Mouse (Mus musculus) adrenal gland, postnatal 25 days (tissue): ENCODE measurements around the gene Ulk3. TPM values are rescaled to one million over a fixed set of nuclear protein-coding genes. Genes with fewer than 3 reads are reported as not detected.

Source experiments
- DNase-seq: peaks from one replicate; pipeline ENCODE4 v3.0.0; 2021; ENCODE audit warnings: mixed read lengths
- total RNA-seq: library from RNA; stranded (reverse); gene quantifications from 2 replicates; pipeline ENCODE4 v1.2.3, GENCODE M21; 2021

The Ulk3 gene
- total RNA-seq, 1 experiment from 2014 or later: 27.5 TPM

GRCm38 (mm10) chr9:57568500-57568899 is 20.8 kb upstream of the Ulk3 start:
- no peak for DNase-seq

DNA sequence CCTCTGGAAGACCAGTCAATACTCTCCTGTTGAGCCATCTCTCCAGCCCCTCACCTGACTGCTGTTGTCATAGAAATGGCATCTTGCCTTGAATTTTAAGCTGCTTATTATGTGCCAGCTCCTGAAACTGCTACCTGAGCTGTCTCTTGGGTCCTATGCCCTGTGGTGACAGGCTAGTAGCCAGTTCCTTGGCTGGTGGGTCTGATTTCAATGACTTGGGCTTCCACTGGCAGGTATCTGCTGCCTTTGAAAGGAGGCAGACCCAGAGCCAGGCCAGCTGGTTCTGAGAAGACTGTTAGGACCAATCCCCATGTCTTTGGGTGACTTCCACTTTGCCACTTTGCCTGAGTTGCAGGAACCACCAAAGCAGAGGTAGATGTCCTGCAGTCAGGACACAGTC is 14.9 kb upstream of the Ulk3 start:
- no peak for DNase-seq

DNA sequence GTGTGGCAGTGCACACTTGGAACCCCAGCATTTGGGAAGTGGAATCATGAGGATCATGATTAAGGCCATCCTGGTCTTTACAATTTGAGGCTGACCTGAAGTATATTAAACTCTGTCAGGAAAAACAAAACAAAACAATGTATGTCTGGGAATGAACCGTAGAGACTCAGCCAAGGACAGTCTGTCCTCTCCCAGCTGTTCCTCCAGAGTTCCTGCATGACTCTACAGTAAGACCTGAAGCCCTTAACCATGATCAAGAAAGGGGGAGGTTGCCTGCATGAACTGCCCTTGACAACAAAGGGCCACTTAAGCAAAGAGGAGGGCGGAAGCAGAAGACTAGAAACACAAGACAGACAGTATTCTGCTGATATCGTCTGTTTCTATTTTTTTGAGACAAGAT is 13.7 kb upstream of the Ulk3 start:
- DNase-seq: no peak

DNA sequence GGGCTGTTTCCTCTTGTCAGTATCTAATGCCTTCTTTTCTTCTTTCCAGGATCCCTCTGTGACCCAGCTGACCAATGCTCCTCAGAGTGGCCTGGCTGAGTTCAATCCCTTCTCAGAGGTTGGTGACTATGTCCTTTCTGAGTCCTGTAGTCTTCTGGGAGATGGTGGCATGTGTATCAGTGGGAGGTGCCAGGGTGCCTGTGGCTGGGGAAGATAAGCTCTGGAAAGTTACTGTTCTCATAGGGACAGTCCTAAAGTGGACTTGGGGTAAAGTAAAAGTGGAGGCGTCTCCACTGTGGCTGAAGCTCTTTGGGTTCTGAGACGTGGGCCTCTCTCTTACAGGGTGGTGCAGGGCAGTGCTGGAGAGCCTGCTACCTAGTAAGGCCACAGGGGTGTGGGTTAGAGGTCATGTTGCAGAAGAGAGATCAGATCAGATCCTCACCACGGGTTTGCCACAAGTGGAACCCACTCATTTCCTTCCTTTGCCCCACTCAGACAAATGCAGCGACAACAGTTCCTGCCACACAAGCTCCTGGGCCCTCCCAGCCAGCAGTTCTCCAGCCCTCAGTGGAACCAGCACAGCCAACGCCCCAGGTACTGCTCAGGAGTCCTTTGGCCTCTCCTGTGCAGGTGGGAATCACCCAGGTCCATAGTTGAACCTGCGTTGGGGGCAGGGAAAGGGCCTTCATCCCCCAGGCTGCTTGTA is 12.0 kb upstream of the Ulk3 start:
- DNase-seq: no peak

DNA sequence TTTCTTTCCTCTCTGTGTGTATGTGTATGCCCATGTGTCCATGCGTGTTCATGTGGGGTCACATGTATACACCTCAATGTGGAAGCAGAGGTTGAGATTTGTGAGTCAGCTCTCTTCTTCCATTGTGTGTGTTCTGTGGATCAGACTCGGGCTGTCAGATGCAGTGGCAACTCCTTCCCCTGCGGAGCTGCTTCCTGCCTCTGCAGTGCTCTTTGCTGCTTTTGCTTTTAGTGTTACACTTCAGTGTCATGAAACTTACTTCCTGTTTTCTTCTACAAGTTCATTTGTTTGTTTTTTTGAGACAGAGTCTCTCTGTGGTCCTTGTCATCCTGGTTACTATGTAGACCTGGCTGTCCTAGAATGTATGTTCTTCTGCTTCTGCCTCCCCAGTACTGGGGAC is 4.3 kb upstream of the Ulk3 start:
- DNase-seq: no peak

GRCm38 (mm10) chr9:57590726-57591125 is 1.5 kb downstream of the Ulk3 start:
- no peak for DNase-seq

- DNase-seq: no peak
These were observed 4.4 kb downstream of the Ulk3 start for GRCm38 (mm10) chr9:57593454-57594173.

- DNase-seq: no peak
These were observed 4.9 kb downstream of the Ulk3 start for GRCm38 (mm10) chr9:57594174-57594509.

DNA sequence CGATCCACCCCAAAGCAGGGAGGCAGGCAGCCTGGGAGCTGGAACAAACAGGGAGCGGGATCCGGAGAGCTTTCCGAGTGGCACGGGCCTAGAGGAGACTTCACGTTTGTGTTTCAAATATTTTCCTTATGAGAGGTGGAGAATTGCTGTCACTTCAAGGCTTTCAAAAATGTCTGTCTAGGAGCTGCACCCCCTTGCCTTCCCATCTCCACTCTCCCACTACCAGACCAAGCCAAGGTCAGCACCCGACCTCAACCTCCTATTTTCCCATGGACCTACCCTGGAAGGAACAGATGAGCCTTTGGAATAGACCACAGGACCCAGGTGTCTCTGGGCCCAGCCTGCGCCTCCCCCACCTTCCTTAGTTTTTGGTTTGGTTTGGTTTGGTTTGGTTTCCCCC is 8.0 kb downstream of the Ulk3 start:
- no peak for DNase-seq

GRCm38 (mm10) chr9:57597929-57598382 is 8.7 kb downstream of the Ulk3 start:
- no peak for DNase-seq

GRCm38 (mm10) chr9:57598851-57599563 is 9.8 kb downstream of the Ulk3 start:
- no peak for DNase-seq

DNA sequence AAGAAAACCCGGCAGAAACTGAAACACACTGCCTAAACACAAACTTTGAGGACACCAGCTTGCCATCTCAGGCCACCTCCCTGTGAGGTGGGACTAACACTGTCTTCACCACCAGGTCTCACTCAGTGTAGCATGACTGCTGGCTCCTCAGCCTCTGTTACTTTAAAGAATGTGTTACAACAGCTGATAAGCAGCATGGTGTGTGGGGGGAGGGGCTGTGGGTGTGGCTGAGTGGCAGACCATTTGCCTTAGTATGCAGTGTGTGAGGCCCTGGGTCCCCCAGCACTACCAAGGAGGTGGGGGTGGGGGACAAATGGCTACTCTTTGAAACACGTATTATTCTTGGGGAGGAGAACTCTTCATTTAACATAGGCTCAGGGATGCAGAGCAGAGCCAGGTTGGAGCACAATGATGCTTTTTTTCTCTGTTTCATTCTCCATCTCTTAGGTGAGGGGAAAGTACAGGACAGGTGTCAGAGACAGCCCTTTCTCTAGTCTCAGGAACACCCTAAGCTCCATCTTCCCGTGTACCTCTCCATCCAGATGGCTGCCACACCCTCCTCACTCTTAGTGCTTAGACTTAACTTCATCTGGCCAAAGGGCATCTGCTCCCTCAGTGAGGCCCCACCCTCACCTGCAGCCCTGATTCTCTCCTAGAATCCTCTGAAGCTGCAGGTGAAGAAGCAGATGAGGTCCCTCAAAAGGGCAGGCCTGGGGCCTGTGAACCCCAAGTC is 11.5 kb downstream of the Ulk3 start:
- DNase-seq: no peak

DNA sequence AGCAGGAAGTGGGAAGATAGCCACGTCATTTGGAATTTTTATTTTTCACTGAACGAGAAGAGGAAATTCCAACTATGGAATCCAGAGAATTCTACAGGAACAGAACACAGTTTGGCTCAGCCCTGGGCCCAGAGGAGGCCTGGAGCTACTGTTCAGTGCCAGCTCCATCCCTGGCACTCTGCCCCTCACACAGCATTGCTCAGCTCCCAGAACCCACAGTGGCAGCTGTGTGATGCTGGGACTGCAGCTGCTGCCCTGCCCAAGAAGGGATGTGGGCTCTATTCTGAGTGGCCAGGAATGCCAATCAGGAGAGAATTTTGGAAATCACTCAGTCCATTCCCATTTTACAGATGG is 12.1 kb downstream of the Ulk3 start:
- DNase-seq: no peak

GRCm38 (mm10) chr9:57602098-57602497 is 12.8 kb downstream of the Ulk3 start:
- no peak for DNase-seq

- no peak for DNase-seq
These were observed 15.6 kb downstream of the Ulk3 start for GRCm38 (mm10) chr9:57604875-57605274.

DNA sequence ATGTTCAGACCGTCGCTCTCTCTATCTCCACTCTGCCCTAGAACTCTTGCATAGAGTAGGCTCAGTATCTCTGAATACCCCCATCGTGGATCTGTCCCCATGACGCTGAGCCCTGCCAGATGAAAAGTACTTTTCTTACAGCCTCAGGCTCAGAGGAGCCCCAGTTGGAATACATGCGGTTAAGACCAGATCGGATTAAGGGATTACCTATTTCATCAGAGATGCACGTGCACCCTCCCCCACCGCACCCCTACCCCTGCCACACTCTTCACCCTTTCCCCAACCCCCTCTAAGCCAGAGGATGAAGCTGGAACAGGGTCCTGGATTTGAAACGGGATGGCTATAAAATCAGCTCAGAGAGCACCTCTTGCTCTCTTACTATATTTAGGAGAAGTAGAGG is 16.3 kb downstream of the Ulk3 start:
- no peak for DNase-seq

DNA sequence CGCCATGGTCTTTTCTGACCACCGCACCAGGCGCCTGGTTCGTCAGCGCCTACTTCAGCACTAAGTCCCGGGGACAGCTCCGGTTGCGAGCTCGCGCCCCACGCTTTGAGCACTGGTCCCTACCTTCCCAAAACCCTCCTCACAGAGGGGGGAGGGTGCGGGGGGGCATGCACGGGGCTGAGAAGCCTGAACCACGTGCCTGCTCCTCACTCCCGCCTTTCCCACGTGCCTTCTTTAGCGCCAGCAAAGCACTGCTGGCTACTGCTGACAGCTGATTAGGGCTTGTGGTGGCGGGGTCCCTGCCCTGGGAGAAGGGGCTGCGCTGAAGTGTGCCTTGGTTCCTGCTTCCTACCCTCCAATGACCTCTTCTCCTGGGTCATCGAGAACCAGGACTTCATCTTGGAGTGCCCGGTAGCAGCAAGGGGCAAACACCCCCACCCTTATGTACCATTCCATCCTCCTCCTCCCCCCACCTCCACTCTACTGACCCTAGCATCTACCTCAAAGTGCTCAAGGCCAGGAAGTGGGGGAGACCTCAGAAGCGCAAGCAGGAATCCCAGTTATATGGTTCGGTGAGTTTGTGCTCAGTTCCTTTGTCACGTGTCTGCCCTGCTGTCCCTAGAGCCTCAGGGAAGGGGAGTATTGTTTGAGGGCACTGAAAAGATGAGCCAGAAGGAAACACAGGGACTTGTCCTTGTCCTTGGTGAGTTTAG is 17.0 kb downstream of the Ulk3 start, which contains the start of gene Cplx3:
Gene Cplx3, minus strand, starts transcription at position 143 of the 713 bp plus-strand sequence.
- peak; percentile 47 for DNase-seq

GRCm38 (mm10) chr9:57609803-57610202 is 20.6 kb downstream of the Ulk3 start:
- DNase-seq: no peak

GRCm38 (mm10) chr9:57610359-57610826 is 21.1 kb downstream of the Ulk3 start:
- DNase-seq: no peak

GRCm38 (mm10) chr9:57612587-57612986 is 23.3 kb downstream of the Ulk3 start:
- no peak for DNase-seq

DNA sequence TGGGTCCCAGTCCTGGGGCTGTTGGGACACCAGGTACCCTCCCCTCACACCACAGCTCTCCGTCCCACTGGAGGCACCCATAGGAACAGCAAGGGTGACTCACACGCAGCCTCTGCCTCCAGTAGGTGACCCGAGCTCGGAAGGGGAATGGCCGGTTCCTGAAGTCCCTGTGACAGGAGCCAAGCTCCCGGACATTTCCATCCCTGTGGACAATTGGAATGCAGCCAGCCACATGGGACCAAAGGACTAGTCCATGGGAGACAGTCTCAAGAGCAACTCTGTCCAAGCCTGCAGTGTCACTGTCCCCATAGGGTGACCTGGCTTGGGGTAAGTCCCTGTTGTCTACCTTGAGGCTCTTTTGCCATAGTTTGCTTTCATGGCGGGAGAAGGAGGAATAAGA is 24.7 kb downstream of the Ulk3 start:
- DNase-seq: no peak

DNA sequence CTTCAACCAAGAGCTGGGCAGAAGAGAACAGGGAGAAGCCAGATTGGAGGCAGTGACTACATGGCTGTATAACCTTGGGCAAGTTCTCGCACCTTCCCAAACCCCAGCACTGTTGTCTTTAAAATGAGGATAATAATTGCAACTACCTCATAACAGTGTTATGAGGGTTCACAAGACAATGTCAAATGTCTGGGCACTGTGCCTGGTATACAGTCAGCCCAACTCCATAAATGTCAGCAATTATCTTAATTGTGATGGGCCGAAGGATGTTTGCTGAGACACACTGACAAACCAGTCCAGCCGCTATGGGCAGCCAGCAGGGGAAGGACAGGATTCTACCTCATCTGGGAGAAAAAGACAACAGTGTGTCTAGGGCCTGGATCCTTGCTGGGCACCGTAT is 25.5 kb downstream of the Ulk3 start:
- peak; percentile 30 for DNase-seq
